Mouse (Mus musculus) embryonic facial prominence, embryonic 12.5 days (tissue): Measurements from ENCODE around the gene Pym1. TPM values are rescaled to one million over a fixed set of nuclear protein-coding genes. Genes with fewer than 3 reads are reported as not detected.

ENCODE experiments used
- ATAC-seq: fragments of 200-750 bp; cut with Nextera tagmentation; 2 replicates; pipeline ENCODE4 v1.8.0; 2017; ENCODE audit not compliant: insufficient number of reproducible peaks, insufficient read depth, low FRiP score, low TSS enrichment
- H3K27ac ChIP-seq: fragments of 300-500 bp; sonication (generic); 2 replicates; pipeline ENCODE4 v1.5.1; 2016; ENCODE audit warnings: mild to moderate bottlenecking
- H3K27me3 ChIP-seq: fragments of 300-500 bp; sonication (generic); 2 replicates; pipeline ENCODE4 v1.6.1; 2016; ENCODE audit warnings: mild to moderate bottlenecking, moderate library complexity
- H3K36me3 ChIP-seq: fragments of 300-500 bp; sonication (generic); 2 replicates; pipeline ENCODE4 v1.6.1; 2016; ENCODE audit warnings: mild to moderate bottlenecking
- H3K4me1 ChIP-seq: fragments of 300-500 bp; sonication (generic); 2 replicates; pipeline ENCODE4 v1.6.1; 2016
- H3K4me2 ChIP-seq: fragments of 300-500 bp; sonication (generic); replicated peaks from 2 replicates; pipeline ENCODE4 v1.6.1; 2016; ENCODE audit warnings: mild to moderate bottlenecking, moderate library complexity
- H3K4me3 ChIP-seq: fragments of 300-500 bp; sonication (generic); 2 replicates; pipeline ENCODE4 v1.5.1; 2016; ENCODE audit warnings: mild to moderate bottlenecking
- H3K9ac ChIP-seq: fragments of 300-500 bp; sonication (generic); 2 replicates; pipeline ENCODE4 v1.6.1; 2016; ENCODE audit warnings: mild to moderate bottlenecking, moderate library complexity
- H3K9me3 ChIP-seq: fragments of 300-500 bp; sonication (generic); 2 replicates; pipeline ENCODE4 v1.6.1; 2016; ENCODE audit warnings: mild to moderate bottlenecking, moderate library complexity
- WGBS: fragments of 180-500 bp; shearing (Covaris S2); methylation state at CpG from one replicate; pipeline ENCODE4 v1.1.7; 2016; 5-methylcytosine and 5-hydroxymethylcytosine counted together
- polyA plus RNA-seq: library from polyadenylated mRNA; unstranded; fragments of >200 nt; fragmentation: Nextera tagmentation; extraction: Ambion mirVana; gene quantifications from 2 replicates; pipeline ENCODE4 v1.2.1, GENCODE M21; 2016

The Pym1 gene
- polyA plus RNA-seq, 1 experiment from 2014 or later: 53.1 TPM

- 91% methylated on average over 5 of the region's 5 CpGs for WGBS
- Histone ChIP-seq H3K4me1 (no peaks in the 10 kb centered on the region), H3K4me3 (no peak overlapping the region)
These were observed 46.7 kb downstream of the Pym1 start for GRCm38 (mm10) chr10:128794391-128794790.

GRCm38 (mm10) chr10:128795581-128795980, 47.9 kb downstream of the Pym1 start:
- WGBS: 96% methylated on average over 3 of the region's 3 CpGs
- no peak overlapping the region for H3K4me2 ChIP-seq
- H3K36me3 ChIP-seq: peaks cover 14% of the 10 kb centered on the region
- no peaks in the 10 kb centered on the region for H3K27me3 ChIP-seq
- H3K27ac ChIP-seq: no peak overlapping the region
- no peaks in the 10 kb centered on the region for H3K4me1 ChIP-seq
- ATAC-seq: no peak
- H3K4me3 ChIP-seq: no peak overlapping the region
- H3K9ac ChIP-seq: no peak overlapping the region
- no peaks in the 10 kb centered on the region for H3K9me3 ChIP-seq

More at GRCm38 (mm10) chr10:128794391-128794790, 46.7 kb downstream of the Pym1 start:
- no peaks in the 10 kb centered on the region for H3K27me3 ChIP-seq
- no peak overlapping the region for H3K4me2 ChIP-seq
- H3K9me3 ChIP-seq: no peaks in the 10 kb centered on the region
- no peak overlapping the region for H3K9ac ChIP-seq
- H3K36me3 ChIP-seq: peaks cover 2% of the 10 kb centered on the region; the same call in 1 of the 2 replicates
- no peak for ATAC-seq
- no peak overlapping the region for H3K27ac ChIP-seq

DNA sequence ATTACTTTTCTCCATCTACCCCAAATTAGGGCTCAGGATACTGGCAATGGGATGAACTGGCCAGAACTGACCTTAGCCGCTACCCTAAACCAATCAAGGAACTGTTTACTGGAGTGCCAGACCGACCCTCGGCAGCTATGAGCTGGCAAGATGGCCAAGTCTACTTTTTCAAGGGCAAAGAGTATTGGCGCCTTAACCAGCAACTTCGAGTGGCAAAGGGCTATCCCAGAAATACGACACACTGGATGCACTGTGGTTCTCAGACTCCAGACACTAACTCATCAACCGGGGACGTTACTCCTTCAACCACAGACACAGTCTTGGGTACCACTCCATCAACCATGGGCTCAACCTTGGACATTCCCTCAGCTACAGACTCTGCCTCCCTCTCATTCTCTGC, 51.0 kb downstream of the Pym1 start:
- no peak overlapping the region for H3K4me3 ChIP-seq
- peaks cover 23% of the 10 kb centered on the region for H3K36me3 ChIP-seq
- H3K27me3 ChIP-seq: no peaks in the 10 kb centered on the region
- no peaks in the 10 kb centered on the region for H3K9me3 ChIP-seq
- H3K27ac ChIP-seq: no peak overlapping the region
- WGBS: 91% methylated on average over 8 of the region's 8 CpGs
- no peak for ATAC-seq
- H3K4me2 ChIP-seq: no peak overlapping the region
- H3K9ac ChIP-seq: no peak overlapping the region
- H3K4me1 ChIP-seq: peaks cover 13% of the 10 kb centered on the region

DNA sequence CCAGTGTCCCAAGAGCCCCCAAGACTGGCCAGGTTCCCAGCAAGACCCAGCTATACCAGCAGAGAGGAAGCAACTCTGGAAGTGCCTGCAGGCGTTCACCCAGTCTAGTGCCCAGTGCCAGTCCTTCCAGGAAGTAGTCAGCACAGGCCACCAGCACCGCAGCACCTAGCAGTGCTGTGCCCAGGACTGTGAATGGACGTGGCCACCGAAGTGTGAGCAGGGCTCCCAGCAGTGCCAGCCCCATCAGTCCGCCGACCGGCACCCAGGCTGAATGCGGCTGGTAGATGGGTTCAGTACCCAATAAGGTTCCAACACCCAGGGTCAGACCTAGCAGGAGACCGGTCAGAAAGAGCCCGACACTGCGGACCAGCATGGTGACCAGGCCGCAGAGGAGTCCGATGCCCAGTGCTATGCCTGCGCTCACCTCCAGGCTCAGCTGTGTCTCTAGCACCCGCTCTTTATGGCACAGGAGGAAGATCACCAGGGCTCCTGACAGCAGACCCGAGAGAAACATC, 54.3 kb downstream of the Pym1 start:
- WGBS: 89% methylated on average over 16 of the region's 16 CpGs
- no peak overlapping the region for H3K9ac ChIP-seq

GRCm38 (mm10) chr10:128802956-128803355, 55.3 kb downstream of the Pym1 start:
- no peak for ATAC-seq
- 60% methylated on average over 4 of the region's 4 CpGs for WGBS
- peaks cover 26% of the 10 kb centered on the region for H3K36me3 ChIP-seq
- no peaks in the 10 kb centered on the region for H3K9me3 ChIP-seq
- H3K27me3 ChIP-seq: no peaks in the 10 kb centered on the region
- H3K9ac ChIP-seq: peak overlapping the region; percentile 82
- no peak overlapping the region for H3K27ac ChIP-seq
- H3K4me2 ChIP-seq: peak overlapping the region; percentile 81
- peaks cover 34% of the 10 kb centered on the region for H3K4me1 ChIP-seq
- peak overlapping the region; percentile 85 for H3K4me3 ChIP-seq

More for the DNA sequence above, 54.3 kb downstream of the Pym1 start:
- Histone ChIP-seq H3K4me3 (no peak overlapping the region), H3K4me1 (peaks cover 25% of the 10 kb centered on the region), H3K4me2 (0 out of 2 replicates have a peak overlapping the region, but pooled peaks have one; percentile 81), H3K27ac (no peak overlapping the region), H3K36me3 (peaks cover 24% of the 10 kb centered on the region), H3K9me3 (no peaks in the 10 kb centered on the region), H3K27me3 (no peaks in the 10 kb centered on the region)
- ATAC-seq: no peak

DNA sequence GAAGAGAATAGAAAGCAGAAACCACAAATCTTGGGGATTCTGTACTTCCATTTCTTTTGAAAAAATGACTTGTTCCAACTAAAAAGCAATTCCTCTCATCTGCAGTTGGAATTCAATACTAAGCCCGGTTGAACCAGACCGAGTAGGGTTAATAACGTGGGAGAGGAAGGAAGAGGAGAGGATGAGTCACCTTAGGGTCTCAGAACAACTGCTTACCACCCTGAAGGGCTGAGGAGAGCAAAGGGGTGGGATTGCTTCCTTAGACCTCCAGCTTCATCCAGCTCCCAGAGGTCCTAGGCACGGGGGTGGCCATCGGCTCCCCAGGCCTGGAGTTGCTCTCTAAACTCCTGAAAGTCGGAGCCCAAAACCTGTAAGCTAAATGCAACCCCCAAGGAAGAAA, 55.7 kb downstream of the Pym1 start:
- peak overlapping the region; percentile 82 for H3K9ac ChIP-seq
- peaks cover 38% of the 10 kb centered on the region for H3K4me1 ChIP-seq
- H3K27ac ChIP-seq: peak overlapping the region; percentile 99
- no peak for ATAC-seq
- H3K9me3 ChIP-seq: no peaks in the 10 kb centered on the region
- H3K36me3 ChIP-seq: peaks cover 30% of the 10 kb centered on the region
- H3K4me3 ChIP-seq: peak overlapping the region; percentile 85
- H3K4me2 ChIP-seq: peak overlapping the region; percentile 81
- WGBS: 13% methylated on average over 6 of the region's 6 CpGs
- H3K27me3 ChIP-seq: no peaks in the 10 kb centered on the region

GRCm38 (mm10) chr10:128803771-128804270, 56.1 kb downstream of the Pym1 start, which contains the start of gene Dnajc14:
Gene Dnajc14, plus strand, starts transcription at chr10:128804062.
- H3K36me3 ChIP-seq: peaks cover 35% of the 10 kb centered on the region
- no peak for ATAC-seq
- H3K9ac ChIP-seq: peak within 1 kb of the TSS; percentile 82
- peak within 1 kb of the TSS; percentile 99 for H3K27ac ChIP-seq
- H3K4me3 ChIP-seq: peak within 1 kb of the TSS; percentile 85
- H3K4me2 ChIP-seq: peak within 1 kb of the TSS; percentile 81
- WGBS: under 1% methylated on average over 14 of the region's 14 CpGs
- H3K27me3 ChIP-seq: no peaks in the 10 kb centered on the region
- H3K4me1 ChIP-seq: peaks cover 43% of the 10 kb centered on the region
- no peaks in the 10 kb centered on the region for H3K9me3 ChIP-seq

DNA sequence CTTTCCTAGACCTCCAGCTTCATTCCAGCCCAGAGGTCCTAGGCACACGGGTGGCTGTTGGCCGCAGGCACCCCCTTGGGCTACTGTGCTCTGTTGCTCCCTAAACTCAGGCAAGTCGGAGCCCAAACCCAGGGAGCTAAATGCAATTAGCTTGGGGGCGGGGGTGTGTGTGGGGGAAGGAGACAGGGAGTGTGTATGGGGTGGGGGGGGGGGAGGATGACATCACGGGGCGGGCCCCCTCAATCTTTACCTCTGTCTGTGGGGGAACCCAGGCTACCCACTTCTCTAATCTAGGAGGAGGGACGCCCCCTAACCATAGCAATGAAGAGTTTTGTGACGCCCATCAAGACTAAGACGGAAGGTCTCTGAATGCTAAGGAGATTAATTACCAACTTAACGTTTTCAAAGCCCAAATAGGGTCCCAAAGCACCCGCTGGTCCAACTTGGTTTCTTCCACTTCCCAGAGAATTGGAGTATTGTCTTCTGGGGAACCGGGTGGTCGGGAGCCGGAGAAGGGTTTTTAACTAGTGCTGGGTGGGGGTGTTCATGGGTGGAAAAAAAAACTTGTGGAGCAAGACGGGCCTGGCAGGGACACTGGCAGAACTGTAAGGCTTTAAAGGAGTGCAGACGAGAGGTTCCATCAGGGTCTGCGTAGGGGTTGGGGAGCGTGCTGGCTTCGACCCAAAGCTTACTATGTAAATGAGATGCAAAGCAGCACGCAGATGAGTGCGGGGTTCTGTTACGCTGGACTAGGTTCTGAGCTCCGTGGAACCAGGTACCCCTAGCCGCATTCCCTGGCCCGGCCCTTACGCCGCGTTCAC, 56.8 kb downstream of the Pym1 start, which contains the start of gene Tmem198b:
Tmem198b (minus strand) TSS at position 100 of the 821 bp plus-strand sequence.
- Histone ChIP-seq H3K9ac (peak within 1 kb of the TSS; percentile 82), H3K4me3 (peak within 1 kb of the TSS; percentile 85), H3K27ac (peak within 1 kb of the TSS; percentile 99), H3K4me1 (peaks cover 50% of the 10 kb centered on the region), H3K36me3 (peaks cover 38% of the 10 kb centered on the region), H3K27me3 (no peaks in the 10 kb centered on the region), H3K4me2 (peak within 1 kb of the TSS; percentile 81), H3K9me3 (no peaks in the 10 kb centered on the region)
- WGBS: under 1% methylated on average over 28 of the region's 28 CpGs
- peak; percentile 62 for ATAC-seq

DNA sequence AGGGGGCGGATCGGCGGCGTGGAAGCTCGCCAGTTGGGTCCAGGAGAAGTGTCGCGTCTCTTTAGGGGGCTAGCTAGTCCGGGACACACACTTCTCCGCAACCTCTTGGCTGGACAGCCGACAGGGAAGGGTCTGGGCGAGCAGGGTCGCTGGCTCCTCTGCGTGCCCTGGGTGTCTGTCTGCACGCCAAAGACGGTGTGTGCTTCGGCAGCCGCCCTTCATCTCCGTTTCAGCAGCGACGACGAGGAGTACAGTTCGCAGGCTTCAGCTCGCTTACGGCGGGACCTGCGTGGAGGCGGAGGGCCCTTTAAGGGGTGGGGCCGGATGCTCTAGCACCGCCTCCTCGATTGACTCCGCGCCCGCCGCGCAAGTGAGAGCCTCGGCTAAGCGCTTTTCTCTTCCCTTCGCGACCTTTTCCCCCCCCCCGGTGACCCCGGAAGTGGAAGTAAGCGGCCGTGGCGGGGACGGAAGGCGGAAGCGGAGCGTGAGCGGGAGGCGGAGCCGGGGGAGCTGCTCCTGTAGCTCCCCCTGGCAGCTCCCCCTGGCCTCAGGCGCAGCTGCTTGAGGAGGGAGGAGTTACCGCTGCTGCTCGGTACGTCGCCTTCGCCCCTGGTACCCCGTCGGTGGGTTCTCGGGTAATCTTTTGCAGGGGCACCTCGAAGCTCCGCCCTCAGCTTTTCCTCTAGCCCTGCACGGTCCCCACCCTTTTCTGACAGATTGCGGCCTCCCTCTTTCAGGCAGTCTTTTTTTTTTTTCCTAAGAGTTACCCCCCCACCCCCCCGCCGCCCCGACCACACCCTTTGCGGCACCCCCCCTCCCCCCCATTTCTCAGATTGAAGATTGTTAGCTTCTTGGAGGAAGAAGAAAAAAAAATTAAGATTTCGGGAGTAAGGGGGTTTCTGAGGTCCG, 57.7 kb downstream of the Pym1 start:
- H3K4me1 ChIP-seq: peaks cover 51% of the 10 kb centered on the region
- H3K9me3 ChIP-seq: no peaks in the 10 kb centered on the region
- peak overlapping the region; percentile 85 for H3K4me3 ChIP-seq
- peak overlapping the region; percentile 82 for H3K9ac ChIP-seq
- H3K4me2 ChIP-seq: peak overlapping the region; percentile 81
- H3K27me3 ChIP-seq: no peaks in the 10 kb centered on the region
- H3K27ac ChIP-seq: peak overlapping the region; percentile 99
- peak; percentile 93 for ATAC-seq
- H3K36me3 ChIP-seq: peaks cover 34% of the 10 kb centered on the region
- WGBS: under 1% methylated on average over 70 of the region's 70 CpGs

GRCm38 (mm10) chr10:128806086-128806485, 58.4 kb downstream of the Pym1 start:
- Histone ChIP-seq H3K27ac (peak overlapping the region; percentile 14), H3K36me3 (peaks cover 28% of the 10 kb centered on the region), H3K4me3 (peak overlapping the region; percentile 85), H3K27me3 (no peaks in the 10 kb centered on the region), H3K4me2 (peak overlapping the region; percentile 81), H3K4me1 (peaks cover 51% of the 10 kb centered on the region), H3K9ac (peak overlapping the region; percentile 82), H3K9me3 (no peaks in the 10 kb centered on the region)
- ATAC-seq: no peak
- WGBS: 52% methylated on average over 6 of the region's 6 CpGs

- peaks cover 50% of the 10 kb centered on the region for H3K4me1 ChIP-seq
- peaks cover 24% of the 10 kb centered on the region for H3K36me3 ChIP-seq
- peak overlapping the region; percentile 81 for H3K4me2 ChIP-seq
- no peaks in the 10 kb centered on the region for H3K27me3 ChIP-seq
- H3K4me3 ChIP-seq: peak overlapping the region; percentile 85
- no peak for ATAC-seq
- WGBS: 94% methylated on average over 8 of the region's 8 CpGs
- H3K27ac ChIP-seq: no peak overlapping the region
- H3K9ac ChIP-seq: 0 out of 2 replicates have a peak overlapping the region, but pooled peaks have one; percentile 3
- no peaks in the 10 kb centered on the region for H3K9me3 ChIP-seq
These were observed 59.3 kb downstream of the Pym1 start for GRCm38 (mm10) chr10:128807018-128807417.
